Mouse (Mus musculus) kidney, adult 2 months (tissue): ENCODE results near the gene Pde4d.

Experiments
- CTCF ChIP-seq: fragments of 200-500 bp; conservative IDR thresholded peaks from 2 replicates; pipeline ENCODE4 v1.5.1; 2011; ENCODE audit warnings: low read depth, mild to moderate bottlenecking, control low read depth, low read length, moderate library complexity, mixed read lengths; ENCODE audit not compliant: insufficient read depth, insufficient read length
- POLR2A ChIP-seq: fragments of 200-500 bp; IDR thresholded peaks from one replicate; pipeline ENCODE4 v1.6.1; 2011; ENCODE audit warnings: low read depth, low read length, control low read depth

DNA sequence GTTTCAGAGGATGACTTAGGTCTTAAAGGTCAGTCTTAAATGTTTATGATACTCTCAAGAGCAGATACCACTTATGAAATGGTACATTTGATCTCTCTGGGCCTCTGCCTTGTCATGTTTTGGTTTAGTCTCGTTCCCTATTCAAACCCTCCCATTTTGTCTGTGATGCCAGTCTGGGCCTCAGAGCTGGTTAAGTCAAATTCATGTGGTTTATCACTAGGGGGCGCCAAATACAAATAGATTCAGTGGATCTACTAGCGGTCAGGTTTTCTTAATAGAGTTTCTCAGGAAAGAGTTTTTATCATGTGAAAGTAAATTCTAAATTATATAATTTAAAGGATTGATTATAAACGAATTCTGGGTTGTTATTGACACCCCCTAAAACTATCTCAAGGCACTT is 1472.5 kb downstream of the Pde4d start:
- TF ChIP-seq CTCF: peak; percentile 33; the same call in 1 of the 2 replicates
- TF ChIP-seq POLR2A: no peak
